21 mouse cellular contexts compared by ENCODE assay signal in genomic region chr11:20854032-20854741, GRCm38 (mm10). TPM values are rescaled to one million over a fixed set of nuclear protein-coding genes. Genes with fewer than 3 reads are reported as not detected.
DNase-seq lines count a peak whose midpoint lies in the region; ATAC-seq and TF ChIP-seq lines count a peak whose summit lies in the region.
"Had no signal": no experiment of that assay in that cellular context is flagged by ENCODE, and none has a peak within 500 bp of the region (broad histone marks: within the 10 kb centered on the region; RNA-seq: fewer than 3 reads in every experiment).

No protein-coding gene starts in this region.

- no peak for TF ChIP-seq CTCF in stomach, postnatal 0 days (IDR thresholded peaks at IDR 0.05; ENCODE audit: low read depth)

- ATAC-seq in hindbrain, embryonic 12.5 days (ENCODE audit: low FRiP score), result peak; percentile 60
- no peak for ATAC-seq in hindbrain, embryonic 14.5 days (ENCODE audit: low FRiP score)
- ATAC-seq in stomach, embryonic 15.5 days (ENCODE audit: insufficient read depth, low FRiP score, low read depth), result 0 out of 2 replicates have a peak, but pooled peaks have one; percentile 24
- no peak for ATAC-seq in stomach, postnatal 0 days (ENCODE audit: low FRiP score, low TSS enrichment)
- peak; percentile 74 for ATAC-seq in midbrain, embryonic 13.5 days
- ATAC-seq: intestine, embryonic 15.5 days had no signal

- H3K9ac ChIP-seq in hindbrain, embryonic 12.5 days, result no peak overlapping the region
- H3K9ac ChIP-seq in hindbrain, embryonic 14.5 days, result no peak overlapping the region
- H3K9ac ChIP-seq in stomach, embryonic 15.5 days, result no peak overlapping the region
- no peak overlapping the region for H3K9ac ChIP-seq in stomach, postnatal 0 days (ENCODE audit: low read length)
- H3K9ac ChIP-seq in midbrain, embryonic 13.5 days (replicated peaks), result no peak overlapping the region
- H3K9ac ChIP-seq: intestine, embryonic 15.5 days had no signal

- no peaks in the 10 kb centered on the region for H3K9me3 ChIP-seq in hindbrain, embryonic 12.5 days (replicated peaks)
- H3K9me3 ChIP-seq in hindbrain, embryonic 14.5 days (ENCODE audit: control insufficient read depth, low read length), result no peaks in the 10 kb centered on the region
- no peaks in the 10 kb centered on the region for H3K9me3 ChIP-seq in stomach, embryonic 15.5 days
- H3K9me3 ChIP-seq in stomach, postnatal 0 days (ENCODE audit: control insufficient read depth, low read length), result no peaks in the 10 kb centered on the region
- H3K9me3 ChIP-seq in midbrain, embryonic 13.5 days, result no peaks in the 10 kb centered on the region
- H3K9me3 ChIP-seq: embryonic facial prominence, embryonic 10.5 days; intestine, embryonic 15.5 days had no signal

- WGBS in hindbrain, embryonic 12.5 days, result 37% methylated on average over 4 of the region's 4 CpGs
- WGBS in hindbrain, embryonic 14.5 days, result 25% methylated on average over 4 of the region's 4 CpGs
- WGBS in stomach, embryonic 15.5 days, result 75% methylated on average over 4 of the region's 4 CpGs
- 84% methylated on average over 4 of the region's 4 CpGs for WGBS in stomach, postnatal 0 days
- WGBS in midbrain, embryonic 13.5 days, result 18% methylated on average over 4 of the region's 4 CpGs

- no peak for TF ChIP-seq EP300 in stomach, postnatal 0 days (optimal IDR thresholded peaks at IDR 0.05)

- no peak overlapping the region for H3K4me2 ChIP-seq in hindbrain, embryonic 12.5 days (replicated peaks)
- H3K4me2 ChIP-seq in hindbrain, embryonic 14.5 days (replicated peaks), result no peak overlapping the region
- no peak overlapping the region for H3K4me2 ChIP-seq in stomach, embryonic 15.5 days
- no peak overlapping the region for H3K4me2 ChIP-seq in stomach, postnatal 0 days (replicated peaks; ENCODE audit: low read depth)
- H3K4me2 ChIP-seq in midbrain, embryonic 13.5 days (replicated peaks), result no peak overlapping the region
- H3K4me2 ChIP-seq: intestine, embryonic 15.5 days; liver, embryonic 11.5 days had no signal

- H3K36me3 ChIP-seq in hindbrain, embryonic 12.5 days, result no peaks in the 10 kb centered on the region
- H3K36me3 ChIP-seq in hindbrain, embryonic 14.5 days (replicated peaks; ENCODE audit: control insufficient read depth, insufficient read depth), result no peaks in the 10 kb centered on the region
- no peaks in the 10 kb centered on the region for H3K36me3 ChIP-seq in stomach, embryonic 15.5 days
- no peaks in the 10 kb centered on the region for H3K36me3 ChIP-seq in stomach, postnatal 0 days (ENCODE audit: control insufficient read depth, insufficient read depth, low read length)
- H3K36me3 ChIP-seq in midbrain, embryonic 13.5 days, result no peaks in the 10 kb centered on the region
- H3K36me3 ChIP-seq: embryonic facial prominence, embryonic 10.5 days; intestine, embryonic 15.5 days had no signal

- DNase-seq in hindbrain, embryonic 14.5 days (ENCODE audit: low spot score), result no peak
- no peak for DNase-seq in stomach, postnatal 0 days (ENCODE audit: low spot score)
- DNase-seq in gastrocnemius, postnatal 25 days, result no peak
- DNase-seq in cerebellum, adult 9-11 months, result no peak
- DNase-seq: adrenal gland, adult 2 months; cerebellum, postnatal 14 days; gastrocnemius, postnatal 10 days; heart, adult 2 months; heart, postnatal 36 days; kidney, postnatal 4 days; lung, adult 18-20 months; lung, postnatal 36 days; right cerebral cortex, postnatal 14 days; spleen, adult 18-20 months; thymus, adult 18-20 months had no signal

- no peak overlapping the region for H3K4me3 ChIP-seq in hindbrain, embryonic 12.5 days
- H3K4me3 ChIP-seq in hindbrain, embryonic 14.5 days (replicated peaks; ENCODE audit: low read length), result no peak overlapping the region
- no peak overlapping the region for H3K4me3 ChIP-seq in stomach, embryonic 15.5 days (replicated peaks)
- H3K4me3 ChIP-seq in stomach, postnatal 0 days (ENCODE audit: low read depth, low read length), result no peak overlapping the region
- H3K4me3 ChIP-seq in midbrain, embryonic 13.5 days (replicated peaks), result no peak overlapping the region
- H3K4me3 ChIP-seq: embryonic facial prominence, embryonic 10.5 days; heart, adult 2 months; intestine, embryonic 15.5 days had no signal

- H3K27me3 ChIP-seq in hindbrain, embryonic 12.5 days, result peaks cover 22% of the 10 kb centered on the region; the same call in 1 of the 2 replicates
- H3K27me3 ChIP-seq in hindbrain, embryonic 14.5 days (ENCODE audit: control insufficient read depth, insufficient read depth, low read length), result peaks cover 4% of the 10 kb centered on the region; the same call in 1 of the 2 replicates
- no peaks in the 10 kb centered on the region for H3K27me3 ChIP-seq in stomach, embryonic 15.5 days (replicated peaks)
- no peaks in the 10 kb centered on the region for H3K27me3 ChIP-seq in stomach, postnatal 0 days (ENCODE audit: control insufficient read depth, insufficient read depth, low read length)
- no peaks in the 10 kb centered on the region; the same call in 1 of the 2 replicates for H3K27me3 ChIP-seq in midbrain, embryonic 13.5 days
- H3K27me3 ChIP-seq: intestine, embryonic 15.5 days had no signal

- peaks cover 17% of the 10 kb centered on the region for H3K4me1 ChIP-seq in hindbrain, embryonic 12.5 days
- 0 out of 2 replicates have a peak, but pooled peaks cover 3% of the 10 kb centered on the region for H3K4me1 ChIP-seq in hindbrain, embryonic 14.5 days (replicated peaks; ENCODE audit: control insufficient read depth, insufficient read depth, low read length)
- peaks cover 5% of the 10 kb centered on the region; the same call in 1 of the 2 replicates for H3K4me1 ChIP-seq in stomach, embryonic 15.5 days
- H3K4me1 ChIP-seq in stomach, postnatal 0 days (replicated peaks; ENCODE audit: control insufficient read depth, insufficient read depth), result 0 out of 2 replicates have a peak, but pooled peaks cover 3% of the 10 kb centered on the region
- H3K4me1 ChIP-seq in midbrain, embryonic 13.5 days (replicated peaks), result peaks cover 48% of the 10 kb centered on the region

- no peak overlapping the region for H3K27ac ChIP-seq in hindbrain, embryonic 12.5 days
- H3K27ac ChIP-seq in hindbrain, embryonic 14.5 days, result no peak overlapping the region
- H3K27ac ChIP-seq in stomach, embryonic 15.5 days, result no peak overlapping the region
- no peak overlapping the region for H3K27ac ChIP-seq in stomach, postnatal 0 days (replicated peaks)
- no peak overlapping the region for H3K27ac ChIP-seq in midbrain, embryonic 13.5 days
- H3K27ac ChIP-seq: heart, adult 2 months; intestine, embryonic 15.5 days had no signal

RNA-seq across cellular contexts. Expression of gene Lgalsl, which starts 23.3 kb away (rescaled TPM):
- polyA plus RNA-seq in hindbrain, embryonic 12.5 days (2016; fragmentation: Nextera tagmentation; extraction: Ambion mirVana), result 42.1 and 47.7 TPM in 2 replicates
- 62.6 and 88.1 TPM in 2 replicates for polyA plus RNA-seq in hindbrain, embryonic 14.5 days (2014; fragmentation: Nextera tagmentation; extraction: Ambion mirVana)
- polyA plus RNA-seq in stomach, embryonic 15.5 days (2015; fragmentation: Nextera tagmentation; extraction: Ambion mirVana), result 34.0 and 36.5 TPM in 2 replicates
- polyA plus RNA-seq in stomach, postnatal 0 days (2015; fragmentation: Nextera tagmentation; extraction: Ambion mirVana), result 85.2 and 94.2 TPM in 2 replicates
- 49.4 and 52.4 TPM in 2 replicates for polyA plus RNA-seq in midbrain, embryonic 13.5 days (2015; fragmentation: Nextera tagmentation; extraction: Ambion mirVana)
- total RNA-seq in gastrocnemius, postnatal 25 days (2021), result 10 to 100 TPM; 64.0 to 79.7 TPM

Comparison
In these comparisons a context has a peak if more than half of its experiments do, and no peak if none do; other contexts are left out.
1. ATAC-seq: peak in hindbrain, embryonic 12.5 days (single experiment), stomach, embryonic 15.5 days (single experiment) and midbrain, embryonic 13.5 days (single experiment); none in hindbrain, embryonic 14.5 days (single experiment) and stomach, postnatal 0 days (single experiment).